Mouse (Mus musculus): Measurements from ENCODE around the gene Gm5089. TPM values are rescaled to one million over a fixed set of nuclear protein-coding genes. Genes with fewer than 3 reads are reported as not detected.

Gm5089 gene
- polyA plus RNA-seq, 1 experiment from 2014 or later, result not detected

DNA sequence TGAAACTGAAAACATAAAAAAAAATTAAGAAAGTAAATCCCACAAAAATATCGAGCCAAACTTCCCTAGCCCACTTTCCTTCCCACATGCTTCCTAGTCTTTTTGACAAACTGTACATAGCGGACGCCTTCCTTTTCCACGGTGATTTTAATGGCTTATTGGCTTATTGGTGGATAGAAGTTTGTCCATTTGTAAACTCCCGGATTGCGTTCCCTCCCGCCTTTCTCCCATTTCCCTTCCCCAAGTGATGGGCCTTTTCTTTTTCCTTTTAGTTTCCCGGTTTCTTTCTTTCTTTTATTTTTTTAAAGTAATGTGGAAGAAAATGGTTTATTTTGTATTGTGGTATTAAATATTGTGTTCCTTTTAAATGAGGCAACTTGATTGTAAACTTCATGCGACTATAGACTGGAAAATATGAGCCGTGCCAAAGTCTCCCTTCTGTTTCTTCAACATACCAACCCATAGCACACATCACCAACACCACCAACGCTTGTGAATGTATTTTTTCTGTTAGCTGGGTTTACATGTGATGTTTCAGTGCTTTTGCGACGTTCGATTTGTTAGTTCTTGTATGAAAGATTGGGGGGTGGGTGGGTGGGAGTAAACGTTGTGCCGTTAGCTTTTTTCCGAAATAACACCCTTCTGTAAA lies 28.7 kb upstream of the Gm5089 start:
- 20% methylated on average over 17 of the region's 17 CpGs for WGBS (ENCODE audit: insufficient replicate concordance)
- Histone ChIP-seq H3K4me2 (ENCODE audit: low read depth, low read length) (no peak overlapping the region), H3K4me3 (ENCODE audit: low read depth, low read length) (no peak overlapping the region), H3K4me1 (ENCODE audit: control insufficient read depth, low read depth, low read length) (peaks cover 10% of the 10 kb centered on the region), H3K27me3 (ENCODE audit: control insufficient read depth, insufficient read depth, low read depth, low read length) (peaks cover 98% of the 10 kb centered on the region), H3K27ac (ENCODE audit: low read length) (no peak overlapping the region), H3K9me3 (replicated peaks; ENCODE audit: control insufficient read depth, low read length) (no peaks in the 10 kb centered on the region), H3K9ac (ENCODE audit: low read depth, low read length) (no peak overlapping the region), H3K36me3 (ENCODE audit: control insufficient read depth, insufficient read depth) (no peaks in the 10 kb centered on the region)
- ATAC-seq (ENCODE audit: low read depth), result no peak

DNA sequence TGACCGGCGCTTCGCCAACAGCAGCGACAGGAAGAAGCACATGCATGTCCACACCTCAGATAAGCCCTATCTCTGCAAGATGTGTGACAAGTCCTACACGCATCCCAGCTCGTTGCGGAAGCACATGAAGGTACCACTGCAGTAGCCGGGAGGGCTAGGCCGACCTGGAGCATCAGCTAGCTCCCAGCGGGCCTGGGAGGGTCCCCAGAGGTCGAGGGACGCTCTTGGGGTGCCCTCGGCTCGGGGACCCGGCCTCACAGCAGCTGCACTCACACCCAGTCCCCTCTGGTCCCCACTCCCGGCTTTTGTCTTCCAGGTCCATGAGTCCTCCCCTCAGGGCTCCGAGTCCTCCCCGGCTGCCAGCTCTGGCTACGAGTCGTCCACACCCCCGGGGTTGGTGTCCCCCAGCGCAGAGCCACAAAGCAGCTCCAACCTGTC lies 27.7 kb upstream of the Gm5089 start:
- ATAC-seq (ENCODE audit: low read depth), result no peak
- H3K36me3 ChIP-seq (ENCODE audit: control insufficient read depth, insufficient read depth), result no peaks in the 10 kb centered on the region
- WGBS (ENCODE audit: insufficient replicate concordance), result 0% methylated on average over 22 of the region's 22 CpGs
- no peak overlapping the region for H3K27ac ChIP-seq (ENCODE audit: low read length)
- H3K4me2 ChIP-seq (ENCODE audit: low read depth, low read length), result no peak overlapping the region
- no peak overlapping the region for H3K4me3 ChIP-seq (ENCODE audit: low read depth, low read length)
- no peak overlapping the region for H3K9ac ChIP-seq (ENCODE audit: low read depth, low read length)
- H3K27me3 ChIP-seq (ENCODE audit: control insufficient read depth, insufficient read depth, low read depth, low read length), result peaks cover 98% of the 10 kb centered on the region
- no peaks in the 10 kb centered on the region for H3K9me3 ChIP-seq (replicated peaks; ENCODE audit: control insufficient read depth, low read length)
- peaks cover 10% of the 10 kb centered on the region for H3K4me1 ChIP-seq (ENCODE audit: control insufficient read depth, low read depth, low read length)

DNA sequence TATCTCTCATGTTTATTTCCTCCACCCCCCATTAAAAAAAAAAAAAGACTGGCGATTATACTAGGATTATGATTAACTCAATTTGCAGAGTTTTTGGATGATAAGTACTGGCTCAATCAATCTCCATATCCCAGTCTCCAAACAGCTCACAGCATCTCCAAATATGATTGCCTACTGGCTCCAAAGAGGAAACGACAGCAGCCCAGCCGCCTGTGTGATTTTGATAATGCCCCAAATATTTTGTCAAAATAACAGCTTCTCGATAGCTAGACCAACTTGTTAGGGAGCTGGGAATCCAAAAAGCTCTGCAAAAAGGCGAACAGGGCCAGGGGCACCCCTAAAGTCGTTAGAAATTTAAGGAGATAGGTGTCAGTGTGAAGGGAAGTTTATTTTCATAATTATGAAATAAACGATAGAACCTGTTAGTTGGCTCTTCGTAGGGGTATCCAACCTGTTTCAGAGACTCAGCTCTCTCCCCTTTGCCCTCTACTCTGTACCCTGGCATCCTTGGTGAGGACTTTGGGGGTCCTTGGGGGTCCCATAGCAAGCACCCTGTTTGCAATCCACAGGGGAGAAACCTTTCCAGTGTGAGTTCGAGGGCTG lies 27.2 kb upstream of the Gm5089 start:
- no peaks in the 10 kb centered on the region for H3K36me3 ChIP-seq (ENCODE audit: control insufficient read depth, insufficient read depth)
- H3K9ac ChIP-seq (ENCODE audit: low read depth, low read length), result no peak overlapping the region
- H3K4me2 ChIP-seq (ENCODE audit: low read depth, low read length), result no peak overlapping the region
- WGBS (ENCODE audit: insufficient replicate concordance), result 2% methylated on average over 9 of the region's 9 CpGs
- peaks cover 98% of the 10 kb centered on the region for H3K27me3 ChIP-seq (ENCODE audit: control insufficient read depth, insufficient read depth, low read depth, low read length)
- no peaks in the 10 kb centered on the region for H3K9me3 ChIP-seq (replicated peaks; ENCODE audit: control insufficient read depth, low read length)
- H3K27ac ChIP-seq (ENCODE audit: low read length), result no peak overlapping the region
- H3K4me1 ChIP-seq (ENCODE audit: control insufficient read depth, low read depth, low read length), result peaks cover 10% of the 10 kb centered on the region
- H3K4me3 ChIP-seq (ENCODE audit: low read depth, low read length), result no peak overlapping the region
- no peak for ATAC-seq (ENCODE audit: low read depth)

DNA sequence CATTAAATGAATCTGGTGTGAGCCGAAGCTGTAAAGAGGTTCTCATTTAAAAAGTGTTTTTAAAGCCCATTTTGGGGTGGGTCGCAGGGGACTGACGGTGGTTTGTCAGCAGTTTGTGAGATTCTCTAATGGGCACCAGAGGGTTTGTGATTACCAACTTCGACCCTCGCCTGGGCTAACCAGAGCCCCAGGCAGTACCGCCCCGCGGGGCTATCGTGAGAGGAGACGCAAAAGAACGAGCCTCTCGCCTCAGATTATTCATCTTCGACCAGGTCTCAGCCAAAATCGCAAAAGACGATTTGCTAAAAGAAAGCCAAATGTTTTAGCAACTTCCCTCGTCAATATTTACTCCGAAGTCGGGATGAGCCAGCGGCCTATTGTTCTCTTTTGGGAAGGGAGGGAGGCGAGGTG lies 26.4 kb upstream of the Gm5089 start:
- ATAC-seq (ENCODE audit: low read depth), result no peak
- no peak overlapping the region for H3K27ac ChIP-seq (ENCODE audit: low read length)
- no peak overlapping the region for H3K4me2 ChIP-seq (ENCODE audit: low read depth, low read length)
- no peaks in the 10 kb centered on the region for H3K36me3 ChIP-seq (ENCODE audit: control insufficient read depth, insufficient read depth)
- H3K9me3 ChIP-seq (replicated peaks; ENCODE audit: control insufficient read depth, low read length), result no peaks in the 10 kb centered on the region
- no peak overlapping the region for H3K9ac ChIP-seq (ENCODE audit: low read depth, low read length)
- no peak overlapping the region for H3K4me3 ChIP-seq (ENCODE audit: low read depth, low read length)
- peaks cover 98% of the 10 kb centered on the region for H3K27me3 ChIP-seq (ENCODE audit: control insufficient read depth, insufficient read depth, low read depth, low read length)
- peaks cover 10% of the 10 kb centered on the region for H3K4me1 ChIP-seq (ENCODE audit: control insufficient read depth, low read depth, low read length)
- 1% methylated on average over 20 of the region's 20 CpGs for WGBS (ENCODE audit: insufficient replicate concordance)

DNA sequence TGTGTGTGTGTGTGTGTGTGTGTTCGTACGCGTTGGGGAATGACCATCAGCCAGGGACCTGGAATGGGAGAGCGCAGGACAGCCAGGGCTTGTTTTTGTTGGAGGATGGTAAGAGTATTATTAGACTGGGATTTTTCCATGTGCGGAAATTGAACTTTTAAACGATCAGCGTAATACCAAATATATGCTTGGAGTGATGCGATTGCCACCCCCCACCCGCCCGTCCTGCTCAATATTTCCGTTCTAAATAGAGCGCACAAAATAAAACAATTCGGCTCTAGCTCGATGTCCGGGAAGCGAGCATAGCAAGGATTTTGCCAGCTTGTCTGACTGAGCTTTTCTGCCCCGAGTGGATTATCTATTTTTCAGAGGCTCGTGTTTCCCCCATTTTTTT lies 25.9 kb upstream of the Gm5089 start:
- Histone ChIP-seq H3K27ac (ENCODE audit: low read length) (no peak overlapping the region), H3K36me3 (ENCODE audit: control insufficient read depth, insufficient read depth) (no peaks in the 10 kb centered on the region), H3K4me1 (ENCODE audit: control insufficient read depth, low read depth, low read length) (peaks cover 10% of the 10 kb centered on the region), H3K4me3 (ENCODE audit: low read depth, low read length) (no peak overlapping the region), H3K27me3 (ENCODE audit: control insufficient read depth, insufficient read depth, low read depth, low read length) (peaks cover 98% of the 10 kb centered on the region), H3K9me3 (replicated peaks; ENCODE audit: control insufficient read depth, low read length) (no peaks in the 10 kb centered on the region), H3K4me2 (ENCODE audit: low read depth, low read length) (no peak overlapping the region), H3K9ac (ENCODE audit: low read depth, low read length) (no peak overlapping the region)
- ATAC-seq (ENCODE audit: low read depth), result no peak
- 3% methylated on average over 18 of the region's 18 CpGs for WGBS (ENCODE audit: insufficient replicate concordance)

DNA sequence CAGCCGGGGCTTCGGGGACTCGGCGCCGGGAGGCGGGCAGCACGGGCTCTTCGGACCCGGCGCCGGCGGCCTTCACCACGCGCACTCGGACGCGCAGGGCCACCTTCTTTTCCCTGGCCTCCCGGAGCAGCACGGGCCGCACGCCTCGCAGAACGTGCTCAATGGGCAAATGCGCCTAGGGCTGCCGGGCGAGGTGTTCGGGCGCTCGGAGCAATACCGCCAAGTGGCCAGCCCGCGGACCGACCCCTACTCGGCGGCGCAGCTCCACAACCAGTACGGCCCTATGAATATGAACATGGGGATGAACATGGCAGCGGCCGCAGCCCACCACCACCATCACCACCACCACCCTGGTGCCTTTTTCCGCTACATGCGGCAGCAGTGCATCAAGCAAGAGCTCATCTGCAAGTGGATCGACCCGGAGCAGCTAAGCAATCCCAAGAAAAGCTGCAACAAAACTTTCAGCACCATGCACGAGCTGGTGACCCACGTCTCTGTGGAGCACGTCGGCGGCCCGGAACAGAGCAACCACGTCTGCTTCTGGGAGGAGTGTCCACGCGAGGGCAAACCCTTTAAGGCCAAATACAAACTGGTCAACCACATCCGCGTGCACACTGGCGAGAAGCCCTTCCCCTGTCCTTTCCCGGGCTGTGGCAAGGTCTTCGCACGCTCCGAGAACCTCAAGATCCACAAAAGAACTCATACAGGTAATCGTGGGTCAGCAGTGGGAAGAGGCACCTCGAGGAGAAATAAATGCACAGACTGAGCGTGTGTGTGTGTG lies 25.3 kb upstream of the Gm5089 start:
- Histone ChIP-seq H3K36me3 (ENCODE audit: control insufficient read depth, insufficient read depth) (no peaks in the 10 kb centered on the region), H3K4me3 (ENCODE audit: low read depth, low read length) (peak overlapping the region; percentile 43), H3K27me3 (ENCODE audit: control insufficient read depth, insufficient read depth, low read depth, low read length) (peaks cover 98% of the 10 kb centered on the region), H3K4me2 (ENCODE audit: low read depth, low read length) (peak overlapping the region; percentile 57; the same call in 1 of the 2 replicates), H3K9ac (ENCODE audit: low read depth, low read length) (no peak overlapping the region), H3K4me1 (ENCODE audit: control insufficient read depth, low read depth, low read length) (peaks cover 10% of the 10 kb centered on the region), H3K9me3 (replicated peaks; ENCODE audit: control insufficient read depth, low read length) (no peaks in the 10 kb centered on the region), H3K27ac (ENCODE audit: low read length) (no peak overlapping the region)
- 2% methylated on average over 62 of the region's 62 CpGs for WGBS (ENCODE audit: insufficient replicate concordance)
- no peak for ATAC-seq (ENCODE audit: low read depth)

DNA sequence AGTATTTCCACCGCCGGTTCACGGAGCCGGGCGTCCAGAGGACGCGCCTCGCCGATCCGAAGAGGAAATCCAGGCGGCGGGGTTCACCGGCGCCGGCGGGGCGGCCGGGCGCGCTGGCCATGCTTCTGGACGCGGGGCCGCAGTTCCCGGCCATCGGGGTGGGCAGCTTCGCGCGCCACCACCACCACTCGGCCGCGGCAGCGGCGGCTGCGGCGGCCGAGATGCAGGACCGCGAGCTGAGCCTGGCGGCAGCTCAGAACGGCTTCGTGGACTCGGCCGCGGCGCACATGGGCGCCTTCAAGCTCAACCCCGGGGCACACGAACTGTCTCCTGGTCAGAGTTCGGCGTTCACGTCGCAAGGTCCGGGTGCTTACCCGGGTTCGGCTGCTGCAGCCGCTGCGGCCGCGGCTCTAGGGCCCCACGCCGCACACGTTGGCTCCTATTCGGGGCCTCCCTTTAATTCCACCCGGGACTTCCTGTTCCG lies 24.7 kb upstream of the Gm5089 start:
- peaks cover 97% of the 10 kb centered on the region for H3K27me3 ChIP-seq (ENCODE audit: control insufficient read depth, insufficient read depth, low read depth, low read length)

DNA sequence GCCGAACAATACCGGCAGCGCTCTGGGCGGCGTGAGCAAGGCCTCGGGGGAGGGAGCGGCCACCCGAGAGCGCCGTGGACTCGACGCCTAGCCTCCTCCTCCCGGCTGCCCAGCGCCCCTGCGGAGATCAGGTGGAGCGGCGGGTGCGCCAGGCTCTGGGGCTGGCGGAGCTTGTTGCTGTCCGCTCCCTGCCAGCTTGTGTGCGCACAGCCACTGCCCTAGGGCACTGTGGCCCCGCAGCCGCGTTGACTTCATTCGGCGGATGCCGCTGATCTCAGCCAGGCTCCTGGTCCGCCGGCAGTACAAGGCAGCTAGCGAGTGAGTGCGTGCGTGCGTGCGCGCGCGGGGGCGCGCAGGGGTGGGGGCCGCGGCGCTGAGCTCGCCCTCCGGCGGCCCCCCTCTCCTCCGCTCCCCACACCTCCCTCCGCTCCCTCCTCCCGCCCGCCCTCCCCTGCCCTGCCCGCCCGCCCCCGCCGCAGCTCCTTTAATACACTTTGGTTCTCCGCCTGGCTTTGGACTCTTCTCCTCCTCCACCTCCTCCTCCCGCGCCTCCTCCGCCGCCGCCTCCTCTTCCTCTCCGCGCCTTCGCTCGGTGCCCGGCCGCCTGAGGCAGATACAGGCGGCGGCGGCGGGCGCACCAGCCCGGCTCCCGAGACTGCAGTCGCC lies 24.1 kb upstream of the Gm5089 start, which contains the start of gene Zic2:
Gene Zic2, plus strand, starts transcription at position 545 of the 666 bp plus-strand sequence.
- Histone ChIP-seq H3K4me2 (ENCODE audit: low read depth, low read length) (peak within 1 kb of the TSS; percentile 57), H3K36me3 (ENCODE audit: control insufficient read depth, insufficient read depth) (no peaks in the 10 kb centered on the region), H3K27me3 (ENCODE audit: control insufficient read depth, insufficient read depth, low read depth, low read length) (peaks cover 97% of the 10 kb centered on the region), H3K27ac (ENCODE audit: low read length) (no peak within 1 kb of the TSS), H3K9me3 (replicated peaks; ENCODE audit: control insufficient read depth, low read length) (no peaks in the 10 kb centered on the region), H3K4me3 (ENCODE audit: low read depth, low read length) (peak within 1 kb of the TSS; percentile 43), H3K4me1 (ENCODE audit: control insufficient read depth, low read depth, low read length) (peaks cover 10% of the 10 kb centered on the region), H3K9ac (ENCODE audit: low read depth, low read length) (no peak within 1 kb of the TSS)
- 1% methylated on average over 54 of the region's 73 CpGs for WGBS (ENCODE audit: insufficient replicate concordance)
- no peak; the same call in 1 of the 2 replicates for ATAC-seq (ENCODE audit: low read depth)

More for the DNA sequence above, 24.7 kb upstream of the Gm5089 start:
- H3K4me1 ChIP-seq (ENCODE audit: control insufficient read depth, low read depth, low read length), result peaks cover 10% of the 10 kb centered on the region
- no peak for ATAC-seq (ENCODE audit: low read depth)
- H3K36me3 ChIP-seq (ENCODE audit: control insufficient read depth, insufficient read depth), result no peaks in the 10 kb centered on the region
- no peak overlapping the region for H3K27ac ChIP-seq (ENCODE audit: low read length)
- no peaks in the 10 kb centered on the region for H3K9me3 ChIP-seq (replicated peaks; ENCODE audit: control insufficient read depth, low read length)
- H3K4me2 ChIP-seq (ENCODE audit: low read depth, low read length), result peak overlapping the region; percentile 57
- 1% methylated on average over 65 of the region's 65 CpGs for WGBS (ENCODE audit: insufficient replicate concordance)
- no peak overlapping the region for H3K9ac ChIP-seq (ENCODE audit: low read depth, low read length)
- peak overlapping the region; percentile 43 for H3K4me3 ChIP-seq (ENCODE audit: low read depth, low read length)
